ENCODE assay signal across 8 mouse cellular contexts in the genomic region with DNA sequence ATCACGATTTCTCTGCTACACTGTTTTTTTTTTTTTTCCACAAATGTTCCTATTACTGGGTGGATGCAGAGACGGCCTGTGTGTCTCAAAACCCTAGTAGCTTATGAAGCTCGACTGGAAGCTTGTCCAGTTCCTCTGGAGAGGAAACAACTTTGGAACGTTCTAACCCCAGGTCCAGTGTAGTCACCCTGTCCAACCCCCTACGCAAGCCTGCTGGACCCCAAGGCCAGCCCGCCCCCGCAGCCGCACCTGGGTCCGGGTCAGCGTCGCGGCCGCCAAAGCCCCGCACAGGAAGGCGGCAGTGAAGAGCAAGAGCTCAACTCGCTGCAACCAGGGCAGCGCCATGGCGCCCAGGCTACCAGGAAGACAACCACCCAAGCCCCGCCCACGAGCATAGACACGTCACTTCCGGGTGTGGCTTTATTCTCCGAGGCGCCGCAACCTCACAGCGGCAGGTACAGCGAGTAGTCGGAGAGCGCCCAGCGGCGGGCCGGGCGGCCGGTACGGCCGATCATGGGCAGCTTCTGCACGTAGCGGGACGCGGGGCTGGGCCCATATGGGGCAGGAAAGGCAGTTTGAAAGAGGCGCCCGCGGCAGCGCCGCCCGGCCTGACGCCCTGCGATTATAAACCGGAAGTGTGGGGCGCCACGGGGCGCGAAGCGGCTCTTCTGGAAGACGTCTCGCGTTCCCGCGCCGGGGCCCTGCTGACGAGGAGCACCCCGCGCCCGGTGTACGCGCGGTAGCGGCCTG. TPM values are rescaled to one million over a fixed set of nuclear protein-coding genes. Genes with fewer than 3 reads are reported as not detected.
A peak's percentile ranks its signal among the peaks of the same experiment; 100 is the strongest.
DNase-seq lines count a peak whose midpoint lies in the region; ATAC-seq and TF ChIP-seq lines count a peak whose summit lies in the region.

A gene (minus strand): TSS at position 382 of the 750 bp plus-strand sequence.

- no peak for TF ChIP-seq CTCF in G1E (IDR thresholded peaks at IDR 0.05; ENCODE audit: low read depth, low read length)
- TF ChIP-seq CTCF in forebrain, postnatal 0 days (IDR thresholded peaks at IDR 0.05; ENCODE audit: low read depth) = peak; percentile 20; the same call in 1 of the 2 replicates

- H3K4me2 ChIP-seq in forebrain, postnatal 0 days (ENCODE audit: low read depth) = peak within 1 kb of the TSS; percentile 90
- H3K4me2 ChIP-seq in lung, embryonic 16.5 days (ENCODE audit: low read depth, low read length) = peak within 1 kb of the TSS; percentile 90

- H3K4me1 ChIP-seq in G1E (ENCODE audit: insufficient read depth, low read depth, low read length) = peaks cover 51% of the 10 kb centered on the region
- H3K4me1 ChIP-seq in forebrain, postnatal 0 days (ENCODE audit: insufficient read depth) = peaks cover 21% of the 10 kb centered on the region
- H3K4me1 ChIP-seq in lung, embryonic 16.5 days (replicated peaks; ENCODE audit: control insufficient read depth, insufficient read depth, low read length) = peaks cover 26% of the 10 kb centered on the region

- no peaks in the 10 kb centered on the region for H3K9me3 ChIP-seq in G1E (replicated peaks)
- no peaks in the 10 kb centered on the region for H3K9me3 ChIP-seq in forebrain, postnatal 0 days (ENCODE audit: low read length)
- H3K9me3 ChIP-seq in lung, embryonic 16.5 days (ENCODE audit: control insufficient read depth, low read length) = no peaks in the 10 kb centered on the region

- DNase-seq in G1E (ENCODE audit: low spot score) = peak; percentile 91
- DNase-seq in cerebellum, adult 18-20 months = peak; percentile 96 to 98
- DNase-seq in forebrain, postnatal 0 days = peak; percentile 97
- peak; percentile 97 for DNase-seq in heart, postnatal 4 days
- DNase-seq in layer of hippocampus, adult 9-10 months (ENCODE audit: low spot score) = peak; percentile 91
- DNase-seq in ovary, postnatal 10 days (ENCODE audit: low spot score) = peak; percentile 96
- peak; percentile 94 to 98 for DNase-seq in thymus, postnatal 10 days (ENCODE audit: low spot score in 2 of 2)

- peak within 1 kb of the TSS; percentile 86 for H3K9ac ChIP-seq in forebrain, postnatal 0 days
- H3K9ac ChIP-seq in lung, embryonic 16.5 days (ENCODE audit: low read length) = peak within 1 kb of the TSS; percentile 81

- H3K27ac ChIP-seq in forebrain, postnatal 0 days (ENCODE audit: low read depth, low read length) = peak within 1 kb of the TSS; percentile 93
- H3K27ac ChIP-seq in lung, embryonic 16.5 days (ENCODE audit: low read length) = peak within 1 kb of the TSS; percentile 99

- peaks cover 68% of the 10 kb centered on the region for H3K36me3 ChIP-seq in G1E (replicated peaks)
- H3K36me3 ChIP-seq in forebrain, postnatal 0 days (ENCODE audit: insufficient read depth) = peaks cover 24% of the 10 kb centered on the region
- H3K36me3 ChIP-seq in lung, embryonic 16.5 days (ENCODE audit: control insufficient read depth, insufficient read depth, low read length) = peaks cover 13% of the 10 kb centered on the region

- peak; percentile 85 for ATAC-seq in G1E (ENCODE audit: extremely low read depth, insufficient number of reproducible peaks, low FRiP score, poor library complexity, severe bottlenecking)
- ATAC-seq in forebrain, postnatal 0 days = peak; percentile 95
- peak; percentile 95 for ATAC-seq in lung, embryonic 16.5 days (ENCODE audit: low read depth)

- H3K4me3 ChIP-seq in G1E (ENCODE audit: low read depth, low read length) = peak within 1 kb of the TSS; percentile 85
- H3K4me3 ChIP-seq in forebrain, postnatal 0 days (ENCODE audit: low read depth, low read length) = peak within 1 kb of the TSS; percentile 58
- H3K4me3 ChIP-seq in lung, embryonic 16.5 days (ENCODE audit: low read length) = peak within 1 kb of the TSS; percentile 81

- H3K27me3 ChIP-seq in G1E (ENCODE audit: insufficient read depth, low read length) = no peaks in the 10 kb centered on the region
- no peaks in the 10 kb centered on the region for H3K27me3 ChIP-seq in forebrain, postnatal 0 days (ENCODE audit: insufficient read depth, low read length)
- H3K27me3 ChIP-seq in lung, embryonic 16.5 days (ENCODE audit: control insufficient read depth, insufficient read depth, low read depth, low read length) = no peaks in the 10 kb centered on the region

- WGBS in forebrain, postnatal 0 days = under 1% methylated on average over 65 of the region's 68 CpGs
- WGBS in lung, embryonic 16.5 days = 0% methylated on average over 62 of the region's 68 CpGs

RNA-seq across cellular contexts. Expression of the gene that starts here (rescaled TPM):
- 138 and 153 TPM in 2 replicates for total RNA-seq in G1E (2014; fragmentation: Nextera tagmentation)
- 96.6 and 102 TPM in 2 replicates for total RNA-seq in G1E (2017)
- polyA plus RNA-seq in G1E (2012) = 90.2 and 102 TPM in 2 replicates
- total RNA-seq in forebrain, postnatal 0 days (2014; rRNA removed) = 17.4 and 19.6 TPM in 2 replicates
- 22.4 and 22.6 TPM in 2 replicates for polyA plus RNA-seq in forebrain, postnatal 0 days (2015; fragmentation: Nextera tagmentation; extraction: Ambion mirVana)
- 10 to 100 TPM; 16.6 to 17.1 TPM for total RNA-seq in heart, postnatal 4 days (2021)
- polyA plus RNA-seq in lung, embryonic 16.5 days (2015; fragmentation: Nextera tagmentation; extraction: Ambion mirVana) = 88.2 and 89.7 TPM in 2 replicates

Comparison
In these comparisons a context has a peak if more than half of its experiments do, and no peak if none do; other contexts are left out.
1. Peak in every context shown above with its lines: DNase-seq, ATAC-seq, H3K4me3 ChIP-seq and H3K27ac ChIP-seq.